Mouse (Mus musculus) spleen, adult 2 months (tissue): ENCODE data around the gene Tmeff2. TPM values are rescaled to one million over a fixed set of nuclear protein-coding genes. Genes with fewer than 3 reads are reported as not detected.

Experiments
- DNase-seq, 2 experiments: peaks; one replicate each; pipeline versions ENCODE4 v3.0.0 to v3.0.0-alpha.2; 2012 to 2021; ENCODE audit warnings: low spot score in 2 of 2, low read depth in 1 of 2
- H3K27ac ChIP-seq: fragments of 200-500 bp; 2 replicates; pipeline ENCODE4 v1.5.1; 2012; ENCODE audit warnings: low read length, inconsistent platforms; ENCODE audit not compliant: insufficient read depth
- H3K27me3 ChIP-seq: fragments of 200-500 bp; 2 replicates; pipeline ENCODE4 v1.6.1; 2012; ENCODE audit warnings: mild to moderate bottlenecking, moderate library complexity, low read length, inconsistent platforms; ENCODE audit not compliant: control insufficient read depth, insufficient read depth
- H3K36me3 ChIP-seq: fragments of 200-500 bp; 2 replicates; pipeline ENCODE4 v1.6.1; 2012; ENCODE audit warnings: mild to moderate bottlenecking, low read length, inconsistent platforms; ENCODE audit not compliant: control insufficient read depth, insufficient read depth
- H3K4me1 ChIP-seq: fragments of 200-500 bp; 2 replicates; pipeline ENCODE4 v1.6.1; 2011; ENCODE audit warnings: inconsistent platforms; ENCODE audit not compliant: control insufficient read depth, insufficient read depth, insufficient read length
- H3K4me3 ChIP-seq: fragments of 200-500 bp; 2 replicates; pipeline ENCODE4 v1.5.1; 2011; ENCODE audit warnings: mild to moderate bottlenecking, inconsistent platforms; ENCODE audit not compliant: insufficient read depth, insufficient read length; ENCODE audit errors: extremely low read depth
- CTCF ChIP-seq: fragments of 200-500 bp; IDR thresholded peaks from 2 replicates; pipeline ENCODE4 v1.5.1; 2011; ENCODE audit warnings: mild to moderate bottlenecking, inconsistent platforms; ENCODE audit not compliant: insufficient read depth, insufficient read length, insufficient replicate concordance; ENCODE audit errors: extremely low read depth
- POLR2A ChIP-seq: fragments of 200-500 bp; IDR thresholded peaks from 2 replicates; pipeline ENCODE4 v1.6.1; 2011; ENCODE audit warnings: low read depth, low read length, inconsistent platforms
- WGBS: fragments of 180-500 bp; shearing (Covaris S2); methylation state at CpG from one replicate; pipeline ENCODE4 v1.1.7; 2018; 5-methylcytosine and 5-hydroxymethylcytosine counted together
- polyA plus RNA-seq: library from polyadenylated mRNA; depleted of rRNA; stranded (reverse); fragments of >200 nt; gene quantifications from 2 replicates; pipeline ENCODE4 v1.2.3, GENCODE M21; 2012

Tmeff2 gene
- polyA plus RNA-seq, 1 experiment: 0.05 TPM

DNA sequence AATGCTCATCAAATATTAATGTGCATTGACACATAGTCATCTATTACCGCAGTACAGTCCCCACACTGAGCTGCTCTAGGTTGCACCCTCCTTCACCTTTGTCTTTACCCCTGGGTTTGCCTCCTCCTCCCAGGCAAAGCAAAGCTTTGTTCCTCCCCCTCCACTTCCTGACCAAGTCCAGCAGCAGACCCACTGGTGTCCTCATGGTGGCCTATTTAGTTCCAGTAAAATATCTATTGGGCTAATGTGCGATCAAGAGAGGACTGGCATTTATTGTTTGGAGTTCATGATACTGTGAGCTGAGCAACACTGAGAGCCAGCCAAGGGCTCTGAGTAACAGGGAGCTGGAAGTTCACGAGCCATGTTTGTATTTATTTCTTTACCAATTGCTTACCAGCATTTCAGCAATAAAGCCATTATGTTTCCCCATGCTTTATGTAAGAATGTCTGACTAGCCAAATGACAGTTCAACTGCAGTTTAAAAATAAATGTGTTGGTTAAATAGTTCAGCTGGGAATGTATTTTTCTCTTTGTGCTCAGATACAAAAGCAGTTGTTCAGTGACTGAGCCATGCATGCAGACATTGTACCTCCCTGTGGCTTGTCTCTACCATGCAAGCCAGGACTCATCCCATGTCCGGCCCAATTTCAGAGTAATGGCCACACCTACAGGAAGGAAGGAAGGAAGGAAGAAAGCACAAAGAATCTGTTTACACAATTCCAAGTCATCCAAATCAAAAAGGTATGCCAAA is 196.6 kb downstream of the Tmeff2 start:
- DNase-seq: no peak
- TF ChIP-seq CTCF (no peak), POLR2A (no peak)
- 78% methylated on average over 4 of the region's 4 CpGs for WGBS
- no peak overlapping the region for H3K27ac ChIP-seq
- H3K4me1 ChIP-seq: no peaks in the 10 kb centered on the region
- H3K27me3 ChIP-seq: no peaks in the 10 kb centered on the region
- no peak overlapping the region for H3K4me3 ChIP-seq
- H3K36me3 ChIP-seq: no peaks in the 10 kb centered on the region

DNA sequence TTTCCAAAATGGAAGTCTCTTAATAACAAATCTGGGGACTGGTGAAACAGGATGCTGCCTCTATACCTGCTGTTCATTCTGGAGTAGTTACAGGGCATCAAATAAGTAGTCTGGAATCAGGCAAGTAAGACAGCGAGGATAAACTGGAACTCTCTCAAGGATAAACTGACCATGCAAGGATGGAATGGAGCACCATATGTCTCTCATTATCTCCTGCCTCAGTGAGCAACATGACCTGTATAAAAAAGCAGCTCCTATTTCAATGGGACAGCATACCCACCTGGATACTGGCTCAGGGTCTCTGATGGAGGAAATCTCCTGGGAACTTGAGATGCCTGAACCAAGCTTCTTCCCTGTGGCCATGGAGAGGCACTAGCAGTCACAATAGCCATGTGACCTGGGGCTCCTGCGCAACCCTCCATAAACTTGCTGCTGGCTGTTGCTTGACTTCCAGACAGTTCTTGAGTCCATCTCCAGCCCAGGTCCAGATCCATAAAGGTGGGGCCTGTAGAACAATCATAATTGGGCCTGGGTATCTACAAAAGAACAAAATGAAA is 200.7 kb downstream of the Tmeff2 start:
- no peaks in the 10 kb centered on the region for H3K36me3 ChIP-seq
- no peak overlapping the region for H3K4me3 ChIP-seq
- no peaks in the 10 kb centered on the region for H3K27me3 ChIP-seq
- H3K27ac ChIP-seq: no peak overlapping the region
- no peaks in the 10 kb centered on the region for H3K4me1 ChIP-seq
- TF ChIP-seq CTCF (no peak), POLR2A (no peak)
- WGBS: 93% methylated on average over 2 of the region's 2 CpGs
- no peak for DNase-seq

DNA sequence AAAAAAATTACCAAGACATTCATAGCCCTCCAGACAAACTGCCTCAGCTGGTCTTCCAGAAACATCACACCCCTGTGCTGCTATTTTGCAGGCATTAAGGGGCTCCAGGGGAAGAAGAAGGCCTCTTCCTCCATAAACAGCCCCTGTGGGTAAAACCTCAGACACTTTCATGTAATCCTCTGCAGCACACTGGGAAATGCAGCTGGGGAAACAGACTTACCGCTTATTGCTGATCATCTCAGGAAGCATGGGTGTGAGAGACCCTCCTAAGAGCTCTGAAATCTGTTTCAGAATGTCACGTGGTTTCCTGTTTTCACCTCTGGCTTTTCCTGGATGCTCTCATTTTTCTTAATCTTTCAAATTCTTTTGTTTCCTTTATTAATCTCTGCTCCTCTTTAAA is 204.3 kb downstream of the Tmeff2 start:
- 7% methylated on average over 2 of the region's 2 CpGs for WGBS

GRCm38 (mm10) chr1:51106401-51106920 is 206.0 kb downstream of the Tmeff2 start:
- no peak overlapping the region for H3K4me3 ChIP-seq
- WGBS: 36% methylated on average over 4 of the region's 4 CpGs
- no peak overlapping the region for H3K27ac ChIP-seq
- no peak for DNase-seq
- TF ChIP-seq POLR2A (no peak), CTCF (no peak)
- no peaks in the 10 kb centered on the region for H3K27me3 ChIP-seq
- no peaks in the 10 kb centered on the region for H3K36me3 ChIP-seq
- no peaks in the 10 kb centered on the region for H3K4me1 ChIP-seq

More for the DNA sequence above, 204.3 kb downstream of the Tmeff2 start:
- Histone ChIP-seq H3K27me3 (no peaks in the 10 kb centered on the region), H3K4me1 (no peaks in the 10 kb centered on the region), H3K36me3 (no peaks in the 10 kb centered on the region), H3K27ac (no peak overlapping the region), H3K4me3 (no peak overlapping the region)
- TF ChIP-seq CTCF: no peak
- TF ChIP-seq POLR2A: no peak
- DNase-seq: no peak

DNA sequence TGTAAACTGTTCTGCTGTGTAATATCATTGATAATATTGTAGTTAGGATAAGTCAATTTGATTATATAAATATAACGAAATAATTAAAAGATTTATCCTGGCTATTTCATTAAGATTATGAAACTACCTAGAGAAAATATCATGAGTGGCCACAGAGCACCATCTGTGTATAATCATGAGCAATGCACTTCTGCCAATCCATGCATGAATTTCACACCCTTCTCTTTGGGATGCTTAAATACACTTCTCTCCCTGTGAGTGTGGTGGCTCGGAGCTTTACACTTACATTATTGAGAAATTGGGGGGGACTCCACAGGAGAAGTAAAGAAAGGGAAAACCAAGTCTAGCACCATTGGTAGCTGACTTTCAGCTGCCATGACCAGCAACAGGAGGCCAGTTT is 206.9 kb downstream of the Tmeff2 start:
- no peaks in the 10 kb centered on the region for H3K27me3 ChIP-seq
- H3K4me3 ChIP-seq: no peak overlapping the region
- TF ChIP-seq POLR2A: no peak
- no peak for TF ChIP-seq CTCF
- no peaks in the 10 kb centered on the region for H3K36me3 ChIP-seq
- no peaks in the 10 kb centered on the region for H3K4me1 ChIP-seq
- H3K27ac ChIP-seq: no peak overlapping the region
- no peak for DNase-seq
- 75% methylated on average over 2 of the region's 2 CpGs for WGBS

DNA sequence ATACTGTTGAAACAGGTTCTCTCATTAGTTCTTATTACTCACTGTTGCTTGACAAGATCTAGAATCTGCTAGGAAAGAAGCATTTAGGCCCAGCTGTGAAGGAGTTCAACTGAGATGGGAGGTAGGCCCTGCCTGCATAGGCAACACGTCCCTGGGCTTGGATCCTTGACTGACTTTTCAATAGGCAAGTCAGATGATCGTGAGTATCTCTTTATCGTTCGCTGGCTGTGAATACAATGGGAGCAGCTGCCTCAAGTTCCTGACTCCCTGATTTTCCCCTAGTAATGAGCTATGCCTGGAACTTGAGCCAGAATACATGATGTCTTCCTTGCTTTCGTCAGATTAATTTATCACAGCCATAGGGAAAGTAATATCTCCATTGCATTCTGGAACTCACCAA is 214.3 kb downstream of the Tmeff2 start:
- 81% methylated on average over 5 of the region's 5 CpGs for WGBS
- no peak for TF ChIP-seq POLR2A
- no peak for TF ChIP-seq CTCF
- Histone ChIP-seq H3K4me3 (no peak overlapping the region), H3K27me3 (no peaks in the 10 kb centered on the region), H3K36me3 (no peaks in the 10 kb centered on the region), H3K4me1 (no peaks in the 10 kb centered on the region), H3K27ac (no peak overlapping the region)
- no peak for DNase-seq

GRCm38 (mm10) chr1:51115761-51116160 is 215.3 kb downstream of the Tmeff2 start:
- Histone ChIP-seq H3K27ac (no peak overlapping the region), H3K27me3 (no peaks in the 10 kb centered on the region), H3K36me3 (no peaks in the 10 kb centered on the region), H3K4me3 (no peak overlapping the region), H3K4me1 (no peaks in the 10 kb centered on the region)
- TF ChIP-seq POLR2A (no peak), CTCF (no peak)
- DNase-seq: no peak
- 95% methylated on average over 5 of the region's 5 CpGs for whole genome bisulfite sequencing
